Mouse (Mus musculus): Measurements from ENCODE around the gene Hist1h2ac. TPM values are rescaled to one million over a fixed set of nuclear protein-coding genes. Genes with fewer than 3 reads are reported as not detected.
"Not testable (repeated sequence)": the region's sequence is repeated elsewhere in the genome, so short reads cannot be mapped to it uniquely, and the experiment has no call there.

Hist1h2ac gene
- polyA plus RNA-seq, 1 experiment from 2014 or later, result 0.50 TPM

- no peak overlapping the region for H3K4me3 ChIP-seq
- no peaks in the 10 kb centered on the region for H3K9me3 ChIP-seq (replicated peaks)
- 81% methylated on average over 4 of the region's 4 CpGs for WGBS
- H3K36me3 ChIP-seq, result no peaks in the 10 kb centered on the region
- no peak overlapping the region for H3K27ac ChIP-seq
- H3K4me1 ChIP-seq (replicated peaks), result peaks cover 19% of the 10 kb centered on the region
- no peaks in the 10 kb centered on the region for H3K27me3 ChIP-seq
- ATAC-seq (replicated peaks; ENCODE audit: insufficient number of reproducible peaks, insufficient read depth, low FRiP score, low read depth), result no peak
- no peak overlapping the region for H3K9ac ChIP-seq
- H3K4me2 ChIP-seq, result no peak overlapping the region
These were observed 3.4 kb upstream of the Hist1h2ac start for GRCm38 (mm10) chr13:23687181-23687580.

GRCm38 (mm10) chr13:23685966-23686365, 2.2 kb upstream of the Hist1h2ac start:
- peaks cover 19% of the 10 kb centered on the region for H3K4me1 ChIP-seq (replicated peaks)
- no peak for ATAC-seq (replicated peaks; ENCODE audit: insufficient number of reproducible peaks, insufficient read depth, low FRiP score, low read depth)
- 50% methylated on average over 4 of the region's 4 CpGs for WGBS
- no peaks in the 10 kb centered on the region for H3K9me3 ChIP-seq (replicated peaks)
- H3K27me3 ChIP-seq, result no peaks in the 10 kb centered on the region
- peak overlapping the region; percentile 53; the same call in 1 of the 2 replicates for H3K9ac ChIP-seq
- no peaks in the 10 kb centered on the region for H3K36me3 ChIP-seq
- peak overlapping the region; percentile 90 for H3K27ac ChIP-seq
- H3K4me2 ChIP-seq, result peak overlapping the region; percentile 68
- H3K4me3 ChIP-seq, result peak overlapping the region; percentile 45

- 10% methylated on average over 15 of the region's 15 CpGs for WGBS
- Histone ChIP-seq H3K27ac (peak overlapping the region; percentile 90), H3K4me3 (peak overlapping the region; percentile 45), H3K36me3 (no peaks in the 10 kb centered on the region), H3K27me3 (no peaks in the 10 kb centered on the region), H3K4me2 (peak overlapping the region; percentile 68), H3K4me1 (replicated peaks) (peaks cover 19% of the 10 kb centered on the region), H3K9me3 (replicated peaks) (no peaks in the 10 kb centered on the region), H3K9ac (peak overlapping the region; percentile 53)
- no peak for ATAC-seq (replicated peaks; ENCODE audit: insufficient number of reproducible peaks, insufficient read depth, low FRiP score, low read depth)
These were observed 1.5 kb upstream of the Hist1h2ac start for GRCm38 (mm10) chr13:23685121-23685861.

GRCm38 (mm10) chr13:23684295-23684945, 672 bp upstream of the Hist1h2ac start:
- Histone ChIP-seq H3K27ac (peak overlapping the region; percentile 90), H3K4me3 (peak overlapping the region; percentile 45), H3K4me2 (peak overlapping the region; percentile 68), H3K9ac (peak overlapping the region; percentile 53), H3K4me1 (replicated peaks) (peaks cover 19% of the 10 kb centered on the region)
- H3K9me3 ChIP-seq (replicated peaks); H3K27me3 ChIP-seq; H3K36me3 ChIP-seq: not testable (repeated sequence)
- ATAC-seq (replicated peaks; ENCODE audit: insufficient number of reproducible peaks, insufficient read depth, low FRiP score, low read depth), result peak; percentile 5
- WGBS, result under 1% methylated on average over 19 of the region's 37 CpGs

GRCm38 (mm10) chr13:23682947-23683754, 597 bp downstream of the Hist1h2ac start:
- H3K9me3 ChIP-seq (replicated peaks); H3K27me3 ChIP-seq; H3K36me3 ChIP-seq: not testable (repeated sequence)
- Histone ChIP-seq H3K4me3 (peak overlapping the region; percentile 45), H3K9ac (peak overlapping the region; percentile 60), H3K4me1 (replicated peaks) (peaks cover 19% of the 10 kb centered on the region), H3K4me2 (peak overlapping the region; percentile 68), H3K27ac (peak overlapping the region; percentile 90)
- peak; percentile 27 for ATAC-seq (replicated peaks; ENCODE audit: insufficient number of reproducible peaks, insufficient read depth, low FRiP score, low read depth)
- WGBS, result 15% methylated on average over 12 of the region's 30 CpGs

GRCm38 (mm10) chr13:23682623-23682946, 1.2 kb downstream of the Hist1h2ac start:
- H3K9ac ChIP-seq, result 0 out of 2 replicates have a peak overlapping the region, but pooled peaks have one; percentile 60
- H3K4me1 ChIP-seq (replicated peaks), result peaks cover 19% of the 10 kb centered on the region
- peak overlapping the region; percentile 68 for H3K4me2 ChIP-seq
- H3K27me3 ChIP-seq, result no peaks in the 10 kb centered on the region
- no peaks in the 10 kb centered on the region for H3K36me3 ChIP-seq
- peak overlapping the region; percentile 90 for H3K27ac ChIP-seq
- H3K4me3 ChIP-seq, result peak overlapping the region; percentile 45; the same call in 1 of the 2 replicates
- 54% methylated on average over 1 of the region's 1 CpGs for whole genome bisulfite sequencing
- H3K9me3 ChIP-seq (replicated peaks), result no peaks in the 10 kb centered on the region
- ATAC-seq (replicated peaks; ENCODE audit: insufficient number of reproducible peaks, insufficient read depth, low FRiP score, low read depth), result no peak

- Histone ChIP-seq H3K27me3 (no peaks in the 10 kb centered on the region), H3K4me2 (no peak overlapping the region), H3K9me3 (replicated peaks) (no peaks in the 10 kb centered on the region), H3K4me1 (replicated peaks) (peaks cover 19% of the 10 kb centered on the region), H3K9ac (no peak overlapping the region), H3K27ac (no peak overlapping the region), H3K4me3 (no peak overlapping the region), H3K36me3 (no peaks in the 10 kb centered on the region)
- 82% methylated on average over 6 of the region's 6 CpGs for WGBS
- ATAC-seq (replicated peaks; ENCODE audit: insufficient number of reproducible peaks, insufficient read depth, low FRiP score, low read depth), result no peak
These were observed 1.7 kb downstream of the Hist1h2ac start for GRCm38 (mm10) chr13:23681990-23682582.

GRCm38 (mm10) chr13:23662536-23662935, 21.2 kb downstream of the Hist1h2ac start:
- ATAC-seq (replicated peaks; ENCODE audit: insufficient number of reproducible peaks, insufficient read depth, low FRiP score, low read depth), result no peak
- no peaks in the 10 kb centered on the region for H3K27me3 ChIP-seq
- H3K4me3 ChIP-seq, result no peak overlapping the region
- no peak overlapping the region for H3K27ac ChIP-seq
- H3K9me3 ChIP-seq (replicated peaks), result no peaks in the 10 kb centered on the region
- H3K4me2 ChIP-seq, result no peak overlapping the region
- H3K9ac ChIP-seq, result no peak overlapping the region
- H3K36me3 ChIP-seq, result no peaks in the 10 kb centered on the region
- H3K4me1 ChIP-seq (replicated peaks), result no peaks in the 10 kb centered on the region
- 56% methylated on average over 3 of the region's 3 CpGs for WGBS

- Histone ChIP-seq H3K36me3 (no peaks in the 10 kb centered on the region), H3K4me2 (no peak overlapping the region), H3K9ac (no peak overlapping the region), H3K27ac (no peak overlapping the region), H3K27me3 (no peaks in the 10 kb centered on the region), H3K4me1 (replicated peaks) (no peaks in the 10 kb centered on the region), H3K4me3 (no peak overlapping the region), H3K9me3 (replicated peaks) (no peaks in the 10 kb centered on the region)
- 61% methylated on average over 6 of the region's 6 CpGs for WGBS
- no peak for ATAC-seq (replicated peaks; ENCODE audit: insufficient number of reproducible peaks, insufficient read depth, low FRiP score, low read depth)
These were observed 23.9 kb downstream of the Hist1h2ac start for GRCm38 (mm10) chr13:23659636-23660366.
